Mouse (Mus musculus) olfactory bulb, adult 2 months (tissue): ENCODE data around the gene Calcrl. TPM values are rescaled to one million over a fixed set of nuclear protein-coding genes. Genes with fewer than 3 reads are reported as not detected.

ENCODE experiments used
- H3K27ac ChIP-seq: fragments of 200-500 bp; 2 replicates; pipeline ENCODE4 v1.5.1; 2012; ENCODE audit warnings: low read depth, low read length; ENCODE audit not compliant: insufficient read depth
- H3K4me1 ChIP-seq: fragments of 200-500 bp; 2 replicates; pipeline ENCODE4 v1.6.1; 2012; ENCODE audit warnings: low read length; ENCODE audit not compliant: control insufficient read depth, insufficient read depth
- H3K4me3 ChIP-seq: fragments of 200-500 bp; 2 replicates; pipeline ENCODE4 v1.5.1; 2012; ENCODE audit warnings: mild to moderate bottlenecking, low read depth, low read length, moderate library complexity; ENCODE audit not compliant: insufficient read depth
- CTCF ChIP-seq: fragments of 200-500 bp; IDR thresholded peaks from 2 replicates; pipeline ENCODE4 v1.5.1; 2012; ENCODE audit warnings: low read depth, mild to moderate bottlenecking, low read length, moderate library complexity; ENCODE audit not compliant: insufficient read depth
- POLR2A ChIP-seq: fragments of 200-500 bp; IDR thresholded peaks from 2 replicates; pipeline ENCODE4 v1.6.1; 2012; ENCODE audit warnings: mild to moderate bottlenecking, low read depth, low read length, moderate library complexity; ENCODE audit not compliant: insufficient read depth
- WGBS: fragments of 180-500 bp; shearing (Covaris S2); methylation state at CpG from one replicate; pipeline ENCODE4 v1.1.7; 2018; 5-methylcytosine and 5-hydroxymethylcytosine counted together
- polyA plus RNA-seq: library from polyadenylated mRNA; stranded (reverse); fragments of >200 nt; gene quantifications from 2 replicates; pipeline ENCODE4 v1.2.4, GENCODE M21; 2012; ENCODE audit warnings: low replicate concordance; ENCODE audit not compliant: missing spikeins, insufficient read depth, insufficient read length

Gene Calcrl
- not detected in 2 replicates for polyA plus RNA-seq

DNA sequence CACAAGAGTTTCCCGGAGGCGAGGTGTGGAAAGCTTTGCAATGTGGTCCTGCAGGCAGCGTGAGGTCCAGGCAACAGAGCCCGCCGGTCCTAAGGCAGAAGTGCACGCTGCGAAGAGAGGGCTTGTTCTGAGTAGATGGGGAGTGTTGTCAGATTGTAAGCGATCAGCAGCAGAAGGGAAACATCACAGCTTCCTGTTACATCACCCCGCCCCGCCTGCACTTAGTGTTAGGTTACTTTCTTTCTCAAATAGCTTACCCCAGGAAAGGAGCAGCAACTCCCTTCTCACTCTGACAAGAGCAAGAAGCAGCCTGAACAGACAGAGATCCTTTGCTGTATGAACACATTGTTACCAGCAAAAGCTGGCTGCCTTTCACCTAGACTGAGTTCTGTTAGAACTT is at the start of gene Calcrl:
Gene Calcrl (minus strand): TSS at position 274 of the 400 bp plus-strand sequence.
- H3K4me1 ChIP-seq = no peaks in the 10 kb centered on the region; the same call in 1 of the 2 replicates
- no peak within 1 kb of the TSS for H3K27ac ChIP-seq
- TF ChIP-seq CTCF (no peak), POLR2A (no peak)
- peak within 1 kb of the TSS; percentile 25 for H3K4me3 ChIP-seq
- WGBS = 2% methylated on average over 10 of the region's 10 CpGs

- TF ChIP-seq CTCF (no peak), POLR2A (no peak)
- no peak overlapping the region for H3K4me3 ChIP-seq
- H3K4me1 ChIP-seq = no peaks in the 10 kb centered on the region
- 34% methylated on average over 6 of the region's 6 CpGs for WGBS
- no peak overlapping the region for H3K27ac ChIP-seq
These were observed 49.4 kb upstream of the Calcrl start for GRCm38 (mm10) chr2:84474651-84475050.

DNA sequence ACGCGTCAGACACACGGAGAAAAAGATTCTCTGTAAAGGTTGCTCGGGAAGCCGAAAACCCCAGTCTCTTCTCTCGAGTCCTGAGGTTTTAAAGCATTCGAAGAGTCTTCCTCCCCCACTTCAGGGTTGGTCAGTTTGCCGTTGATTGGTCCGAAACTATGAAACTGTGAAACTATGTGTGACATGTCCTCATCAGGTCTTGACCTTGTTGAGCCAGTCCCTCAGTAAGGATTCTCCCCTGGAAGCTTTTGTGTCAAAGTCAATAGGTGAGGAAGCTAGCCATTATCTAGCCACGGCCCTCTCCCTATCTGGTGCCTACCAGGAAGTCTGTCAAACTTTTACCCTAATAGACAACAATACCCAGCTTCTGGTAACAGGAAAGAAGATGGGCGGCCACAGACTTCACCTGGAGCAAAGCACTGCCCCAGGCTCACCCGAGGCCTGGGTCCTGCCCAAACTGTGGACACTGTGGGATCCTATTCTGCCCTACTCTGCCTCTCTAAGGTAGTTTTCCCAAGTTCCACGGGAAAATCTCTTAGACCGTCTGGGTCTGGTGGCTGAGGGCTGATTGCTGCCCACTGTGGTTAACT is 48.8 kb upstream of the Calcrl start:
- H3K4me1 ChIP-seq = no peaks in the 10 kb centered on the region
- 82% methylated on average over 14 of the region's 14 CpGs for WGBS

GRCm38 (mm10) chr2:84467391-84467790 is 42.2 kb upstream of the Calcrl start:
- 90% methylated on average over 4 of the region's 4 CpGs for WGBS
- Histone ChIP-seq H3K4me1 (no peaks in the 10 kb centered on the region), H3K4me3 (no peak overlapping the region), H3K27ac (no peak overlapping the region)
- TF ChIP-seq POLR2A (no peak), CTCF (no peak)

More for the DNA sequence above, 48.8 kb upstream of the Calcrl start:
- Histone ChIP-seq H3K4me3 (no peak overlapping the region), H3K27ac (no peak overlapping the region)
- no peak for TF ChIP-seq POLR2A
- TF ChIP-seq CTCF = no peak

DNA sequence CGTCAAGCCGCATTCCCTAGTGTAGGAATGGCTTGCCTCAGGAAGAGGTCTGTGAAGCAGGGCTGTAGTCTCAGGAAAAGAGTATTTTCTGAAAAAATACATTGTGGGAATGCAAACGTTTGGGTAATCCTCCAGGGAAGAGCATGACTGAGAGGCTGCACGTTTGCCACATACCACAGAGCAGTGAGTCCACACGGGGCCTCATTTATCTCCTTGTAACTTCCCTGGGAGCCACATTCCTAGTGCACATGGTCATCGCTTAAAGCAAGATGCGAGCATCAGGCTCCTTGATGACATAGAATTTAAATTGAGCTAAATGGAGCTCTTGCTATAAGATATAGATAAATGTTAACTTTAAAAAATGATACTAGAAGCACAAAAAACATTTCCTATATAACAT is 39.7 kb upstream of the Calcrl start:
- H3K27ac ChIP-seq = no peak overlapping the region
- no peak overlapping the region for H3K4me3 ChIP-seq
- H3K4me1 ChIP-seq = no peaks in the 10 kb centered on the region
- TF ChIP-seq POLR2A = no peak
- 58% methylated on average over 7 of the region's 7 CpGs for WGBS

- Histone ChIP-seq H3K4me1 (no peaks in the 10 kb centered on the region), H3K4me3 (no peak overlapping the region), H3K27ac (no peak overlapping the region)
- no peak for TF ChIP-seq CTCF
- TF ChIP-seq POLR2A = no peak
- WGBS = 89% methylated on average over 3 of the region's 3 CpGs
These were observed 37.2 kb upstream of the Calcrl start for GRCm38 (mm10) chr2:84462411-84462810.

- 67% methylated on average over 11 of the region's 11 CpGs for WGBS
- H3K4me3 ChIP-seq = no peak overlapping the region
- H3K4me1 ChIP-seq = no peaks in the 10 kb centered on the region
- TF ChIP-seq POLR2A (no peak), CTCF (no peak)
- H3K27ac ChIP-seq = no peak overlapping the region
These were observed 34.5 kb upstream of the Calcrl start for GRCm38 (mm10) chr2:84459651-84460177.

- Histone ChIP-seq H3K4me3 (no peak overlapping the region), H3K27ac (no peak overlapping the region), H3K4me1 (no peaks in the 10 kb centered on the region)
- 86% methylated on average over 6 of the region's 6 CpGs for WGBS
- no peak for TF ChIP-seq CTCF
- TF ChIP-seq POLR2A = no peak
These were observed 32.0 kb upstream of the Calcrl start for GRCm38 (mm10) chr2:84457221-84457620.

DNA sequence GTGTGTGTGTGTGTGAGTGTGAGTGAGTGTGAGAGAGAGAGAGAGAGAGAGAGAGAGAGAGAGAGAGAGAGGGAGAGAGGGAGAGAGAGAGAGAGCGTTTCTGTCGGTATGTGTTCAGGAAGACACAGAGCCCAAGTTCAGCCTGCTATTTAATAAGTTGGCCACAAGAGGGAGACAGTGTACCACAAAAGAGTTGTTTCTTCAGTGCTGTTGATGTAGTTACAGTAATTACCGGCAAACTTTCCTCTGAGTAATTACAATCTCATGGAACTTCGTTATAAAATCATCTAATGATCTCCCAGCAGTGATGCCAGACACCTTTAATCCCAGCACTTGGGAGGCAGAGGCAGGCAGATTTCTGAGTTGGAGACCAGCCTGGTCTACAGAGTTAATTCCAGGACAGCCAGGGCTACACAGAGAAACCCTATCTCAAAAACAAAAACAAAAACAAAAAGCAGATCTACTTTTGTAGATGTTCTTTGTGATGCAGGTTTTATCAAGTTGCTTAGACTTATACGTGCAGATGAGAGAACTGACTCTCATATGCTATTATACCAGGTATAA is 30.1 kb upstream of the Calcrl start:
- no peak for TF ChIP-seq CTCF
- TF ChIP-seq POLR2A = no peak
- no peak overlapping the region for H3K4me3 ChIP-seq
- no peak overlapping the region for H3K27ac ChIP-seq
- WGBS = 4% methylated on average over 5 of the region's 5 CpGs
- H3K4me1 ChIP-seq = no peaks in the 10 kb centered on the region
